Mouse (Mus musculus): Measurements from ENCODE around the gene Cds2. TPM values are rescaled to one million over a fixed set of nuclear protein-coding genes. Genes with fewer than 3 reads are reported as not detected.
"Not testable (repeated sequence)": the region's sequence is repeated elsewhere in the genome, so short reads cannot be mapped to it uniquely, and the experiment has no call there.

The Cds2 gene
- polyA plus RNA-seq (2014; fragmentation: Nextera tagmentation; extraction: Ambion mirVana) = 12.9 and 19.0 TPM in 2 replicates

DNA sequence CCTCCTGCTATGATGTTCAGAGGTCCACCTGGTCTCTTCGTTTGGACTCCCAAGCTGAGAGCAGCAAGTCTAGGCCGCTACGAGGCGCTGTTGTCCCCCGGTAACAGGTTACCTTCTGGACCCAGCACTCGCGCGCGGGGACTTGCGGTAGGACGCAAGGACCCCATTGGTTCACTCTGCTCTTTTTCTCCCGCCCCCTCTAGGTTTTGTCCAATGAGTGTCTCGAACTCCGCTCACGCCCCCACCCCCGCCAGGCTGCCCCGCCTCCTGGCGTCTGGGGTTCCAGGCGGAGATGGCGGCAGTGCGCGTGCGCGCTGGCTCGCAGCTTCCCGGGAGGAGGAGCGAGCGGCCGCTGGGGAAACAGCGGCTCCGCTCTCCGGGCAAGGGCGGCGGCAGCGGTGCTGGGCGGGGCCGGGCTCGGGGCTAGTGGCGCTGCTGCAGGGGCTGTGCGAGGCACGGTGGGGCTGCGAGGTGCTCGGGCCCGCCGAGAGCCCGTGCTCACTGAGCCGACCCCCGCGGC is at the start of gene Cds2:
TSS of gene Cds2 (plus strand) at position 270 of the 520 bp plus-strand sequence.
- peak within 1 kb of the TSS; percentile 58 for H3K27ac ChIP-seq (ENCODE audit: low read depth, low read length)
- H3K4me3 ChIP-seq (ENCODE audit: low read depth, low read length) = peak within 1 kb of the TSS; percentile 84
- 1% methylated on average over 45 of the region's 49 CpGs for WGBS
- H3K27me3 ChIP-seq (replicated peaks; ENCODE audit: control insufficient read depth, insufficient read depth, low read length) = no peaks in the 10 kb centered on the region
- H3K9me3 ChIP-seq (ENCODE audit: control insufficient read depth, low read length) = no peaks in the 10 kb centered on the region
- ATAC-seq (replicated peaks; ENCODE audit: low FRiP score) (peak; percentile 97), DNase-seq (ENCODE audit: low spot score) (peak; percentile 98)
- peaks cover 8% of the 10 kb centered on the region for H3K4me1 ChIP-seq (replicated peaks; ENCODE audit: control insufficient read depth, insufficient read depth, low read length)
- peak within 1 kb of the TSS; percentile 74 for H3K9ac ChIP-seq (ENCODE audit: low read depth, low read length)
- H3K36me3 ChIP-seq (ENCODE audit: control insufficient read depth, insufficient read depth, low read length) = no peaks in the 10 kb centered on the region
- H3K4me2 ChIP-seq = peak within 1 kb of the TSS; percentile 72

DNA sequence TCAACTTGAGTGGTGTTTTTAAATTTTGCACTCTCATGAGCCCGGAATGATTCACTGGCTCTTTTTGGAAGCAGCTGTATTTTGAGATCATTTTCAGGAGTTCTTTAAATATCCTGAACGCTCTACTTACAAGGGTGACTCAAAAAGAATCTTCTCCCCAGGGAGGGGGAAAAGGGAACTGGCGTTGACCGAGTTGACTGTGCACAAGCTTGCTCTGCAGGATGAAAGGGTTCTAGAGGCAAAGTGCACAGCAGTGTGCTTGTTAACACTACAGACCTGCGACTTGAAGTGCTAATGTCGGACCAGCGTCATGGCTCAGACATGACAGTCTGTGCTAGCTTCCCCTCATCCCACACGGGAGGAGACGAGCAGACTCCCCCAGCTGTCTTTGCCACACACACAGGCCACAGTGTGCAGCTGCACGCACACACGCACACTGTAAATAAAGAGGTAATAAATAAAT is 41.3 kb upstream of the Cds2 start:
- no peak overlapping the region for H3K9ac ChIP-seq (ENCODE audit: low read depth, low read length)
- DNase-seq (ENCODE audit: low spot score) (no peak), ATAC-seq (replicated peaks; ENCODE audit: low FRiP score) (no peak)
- 73% methylated on average over 11 of the region's 11 CpGs for WGBS
- H3K4me2 ChIP-seq = no peak overlapping the region
- no peaks in the 10 kb centered on the region for H3K27me3 ChIP-seq (replicated peaks; ENCODE audit: control insufficient read depth, insufficient read depth, low read length)
- no peaks in the 10 kb centered on the region for H3K4me1 ChIP-seq (replicated peaks; ENCODE audit: control insufficient read depth, insufficient read depth, low read length)
- H3K36me3 ChIP-seq (ENCODE audit: control insufficient read depth, insufficient read depth, low read length) = no peaks in the 10 kb centered on the region
- H3K9me3 ChIP-seq (ENCODE audit: control insufficient read depth, low read length) = no peaks in the 10 kb centered on the region
- H3K27ac ChIP-seq (ENCODE audit: low read depth, low read length) = no peak overlapping the region
- H3K4me3 ChIP-seq (ENCODE audit: low read depth, low read length) = no peak overlapping the region

DNA sequence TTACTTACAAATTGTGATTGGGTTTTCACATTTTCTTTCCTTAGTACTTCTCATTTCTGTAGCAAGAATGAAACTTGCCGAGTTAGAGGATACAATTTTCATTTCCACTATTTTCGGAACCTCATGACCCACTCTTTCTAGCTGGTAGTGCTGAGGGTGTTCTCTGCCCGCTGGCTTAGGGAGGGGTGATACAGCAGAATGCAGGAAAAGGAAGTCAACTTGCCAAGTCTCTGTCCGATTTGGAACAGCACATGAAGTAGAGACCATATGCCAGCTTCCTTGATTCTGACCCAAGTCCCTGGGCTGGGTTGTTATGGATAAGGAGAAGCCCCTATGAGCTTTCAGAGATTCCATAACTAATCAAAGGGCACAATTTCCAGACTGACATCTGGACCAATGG is 38.6 kb upstream of the Cds2 start:
- H3K9ac ChIP-seq (ENCODE audit: low read depth, low read length) = no peak overlapping the region
- ATAC-seq (replicated peaks; ENCODE audit: low FRiP score) (no peak), DNase-seq (ENCODE audit: low spot score) (no peak)
- no peak overlapping the region for H3K4me3 ChIP-seq (ENCODE audit: low read depth, low read length)
- H3K27ac ChIP-seq (ENCODE audit: low read depth, low read length) = no peak overlapping the region
- no peaks in the 10 kb centered on the region for H3K27me3 ChIP-seq (replicated peaks; ENCODE audit: control insufficient read depth, insufficient read depth, low read length)
- 79% methylated on average over 4 of the region's 4 CpGs for WGBS
- H3K4me2 ChIP-seq = no peak overlapping the region
- H3K36me3 ChIP-seq (ENCODE audit: control insufficient read depth, insufficient read depth, low read length) = no peaks in the 10 kb centered on the region
- H3K9me3 ChIP-seq (ENCODE audit: control insufficient read depth, low read length) = no peaks in the 10 kb centered on the region
- no peaks in the 10 kb centered on the region for H3K4me1 ChIP-seq (replicated peaks; ENCODE audit: control insufficient read depth, insufficient read depth, low read length)

DNA sequence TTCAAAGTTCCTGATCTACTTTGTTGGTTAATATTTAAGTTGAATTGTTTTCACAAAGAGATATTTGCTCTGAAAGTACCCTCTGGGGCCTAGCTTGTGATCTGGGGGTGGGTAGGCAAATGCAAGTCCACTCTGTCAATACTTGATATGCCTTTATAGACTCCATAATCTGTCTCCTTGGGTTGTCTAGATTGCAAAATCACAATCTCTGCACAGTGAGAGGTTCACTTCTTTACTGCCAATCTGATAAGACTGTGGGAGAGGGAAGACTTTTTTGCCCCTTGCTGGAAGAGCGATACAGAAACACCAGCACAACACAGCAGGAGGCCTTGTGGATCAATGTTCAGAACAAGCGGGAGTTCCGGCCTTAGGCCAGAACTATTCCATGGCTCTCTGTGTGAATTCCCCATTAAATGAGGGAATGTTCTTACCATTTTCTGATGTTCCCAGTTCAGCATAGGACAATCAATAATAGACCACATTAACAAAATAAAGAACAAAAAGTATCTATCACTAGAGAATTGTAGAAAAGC is 30.5 kb upstream of the Cds2 start:
- H3K27me3 ChIP-seq (replicated peaks; ENCODE audit: control insufficient read depth, insufficient read depth, low read length) = no peaks in the 10 kb centered on the region
- H3K9ac ChIP-seq (ENCODE audit: low read depth, low read length) = no peak overlapping the region
- H3K4me3 ChIP-seq (ENCODE audit: low read depth, low read length) = no peak overlapping the region
- ATAC-seq (replicated peaks; ENCODE audit: low FRiP score) (no peak), DNase-seq (ENCODE audit: low spot score) (no peak)
- no peak overlapping the region for H3K27ac ChIP-seq (ENCODE audit: low read depth, low read length)
- no peaks in the 10 kb centered on the region for H3K9me3 ChIP-seq (ENCODE audit: control insufficient read depth, low read length)
- H3K4me1 ChIP-seq (replicated peaks; ENCODE audit: control insufficient read depth, insufficient read depth, low read length) = no peaks in the 10 kb centered on the region
- H3K4me2 ChIP-seq = no peak overlapping the region
- H3K36me3 ChIP-seq (ENCODE audit: control insufficient read depth, insufficient read depth, low read length) = no peaks in the 10 kb centered on the region
- WGBS = 88% methylated on average over 3 of the region's 3 CpGs

DNA sequence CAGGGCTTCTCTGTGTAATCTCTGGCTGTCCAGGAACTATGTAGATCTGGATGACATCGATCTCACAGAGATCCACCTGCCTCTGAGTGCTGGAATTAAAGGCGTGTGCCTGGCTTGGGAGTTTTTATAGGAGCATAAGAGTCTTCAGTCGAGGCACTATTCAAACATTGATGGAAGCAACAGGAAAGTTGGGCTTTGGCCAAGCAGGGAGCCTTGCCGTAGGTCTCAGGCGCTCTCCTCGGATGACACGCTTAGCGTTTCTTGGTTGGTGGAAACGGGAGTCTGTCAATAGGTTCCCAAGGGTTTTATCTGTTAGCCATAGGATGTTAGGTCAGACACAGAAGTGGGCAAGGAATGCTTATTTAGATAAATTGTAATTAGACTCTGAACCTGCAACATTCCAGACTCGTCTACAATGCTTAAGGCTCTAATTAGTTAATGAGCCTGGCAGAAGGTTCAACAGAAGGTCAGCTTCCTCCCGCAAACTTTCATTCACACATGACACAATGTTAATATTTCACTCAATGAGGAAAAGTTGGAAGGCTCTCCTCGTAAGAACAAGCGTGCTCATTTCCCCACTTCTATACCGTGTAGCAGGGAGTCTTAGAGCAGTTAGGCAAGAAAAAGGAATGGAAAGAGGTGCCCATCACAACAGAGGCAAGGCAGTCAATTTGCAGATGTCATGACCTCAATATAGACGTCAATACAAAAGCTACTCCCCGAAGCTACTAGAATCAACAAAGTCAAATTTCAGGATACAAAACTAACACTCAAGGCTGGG is 28.8 kb upstream of the Cds2 start:
- Histone ChIP-seq H3K4me3 (ENCODE audit: low read depth, low read length) (no peak overlapping the region), H3K4me1 (replicated peaks; ENCODE audit: control insufficient read depth, insufficient read depth, low read length) (no peaks in the 10 kb centered on the region), H3K36me3 (ENCODE audit: control insufficient read depth, insufficient read depth, low read length) (no peaks in the 10 kb centered on the region), H3K9me3 (ENCODE audit: control insufficient read depth, low read length) (no peaks in the 10 kb centered on the region), H3K27ac (ENCODE audit: low read depth, low read length) (no peak overlapping the region), H3K9ac (ENCODE audit: low read depth, low read length) (no peak overlapping the region), H3K4me2 (no peak overlapping the region), H3K27me3 (replicated peaks; ENCODE audit: control insufficient read depth, insufficient read depth, low read length) (no peaks in the 10 kb centered on the region)
- WGBS = 67% methylated on average over 16 of the region's 16 CpGs
- no peak for ATAC-seq (replicated peaks; ENCODE audit: low FRiP score)
- DNase-seq (ENCODE audit: low spot score) = no peak

DNA sequence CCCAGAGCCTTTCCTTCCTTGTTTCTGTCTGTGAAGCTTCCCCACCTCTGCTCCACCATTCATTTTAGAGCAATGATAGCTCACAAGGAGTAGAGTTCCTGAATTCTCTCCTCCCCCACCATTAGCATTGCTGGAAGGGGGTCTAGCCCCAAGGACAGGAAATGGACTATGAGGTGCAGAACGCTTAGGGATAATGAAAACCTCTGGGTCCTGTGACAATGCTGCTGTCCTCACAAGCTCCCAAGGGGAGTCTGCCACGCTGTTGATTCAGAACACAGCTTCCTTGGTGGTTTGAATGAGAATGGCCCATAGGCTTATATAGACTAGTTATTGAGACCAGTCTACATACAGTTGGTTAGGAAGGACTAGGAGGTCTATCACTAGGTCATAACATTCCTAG is 27.7 kb upstream of the Cds2 start:
- no peaks in the 10 kb centered on the region for H3K36me3 ChIP-seq (ENCODE audit: control insufficient read depth, insufficient read depth, low read length)
- ATAC-seq (replicated peaks; ENCODE audit: low FRiP score) (no peak), DNase-seq (ENCODE audit: low spot score) (no peak)
- H3K4me2 ChIP-seq = no peak overlapping the region
- 41% methylated on average over 2 of the region's 2 CpGs for WGBS
- no peaks in the 10 kb centered on the region for H3K9me3 ChIP-seq (ENCODE audit: control insufficient read depth, low read length)
- H3K9ac ChIP-seq (ENCODE audit: low read depth, low read length) = no peak overlapping the region
- no peak overlapping the region for H3K27ac ChIP-seq (ENCODE audit: low read depth, low read length)
- H3K4me1 ChIP-seq (replicated peaks; ENCODE audit: control insufficient read depth, insufficient read depth, low read length) = no peaks in the 10 kb centered on the region
- no peak overlapping the region for H3K4me3 ChIP-seq (ENCODE audit: low read depth, low read length)
- no peaks in the 10 kb centered on the region for H3K27me3 ChIP-seq (replicated peaks; ENCODE audit: control insufficient read depth, insufficient read depth, low read length)

DNA sequence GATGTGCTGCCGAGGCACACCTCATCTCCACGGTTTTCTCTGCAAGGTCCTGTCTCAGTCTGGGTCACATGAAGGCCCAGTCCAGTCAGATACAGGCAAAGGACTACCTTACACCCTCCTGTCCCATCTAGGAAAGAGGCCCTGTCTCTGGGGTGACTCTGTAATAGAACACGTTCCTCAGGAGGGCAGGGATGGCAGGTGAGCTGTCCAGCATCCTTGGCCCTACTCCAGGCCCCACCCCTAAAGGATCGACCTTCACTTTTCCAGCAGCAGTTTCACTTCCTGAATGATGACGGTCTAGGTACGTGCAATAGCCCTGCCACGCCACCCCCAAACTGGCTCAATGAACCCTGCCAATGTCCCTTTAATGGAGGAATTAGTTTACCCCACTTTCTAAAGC is 27.0 kb upstream of the Cds2 start:
- no peak overlapping the region for H3K4me3 ChIP-seq (ENCODE audit: low read depth, low read length)
- no peaks in the 10 kb centered on the region for H3K4me1 ChIP-seq (replicated peaks; ENCODE audit: control insufficient read depth, insufficient read depth, low read length)
- no peak overlapping the region for H3K9ac ChIP-seq (ENCODE audit: low read depth, low read length)
- H3K27ac ChIP-seq (ENCODE audit: low read depth, low read length) = no peak overlapping the region
- WGBS = 76% methylated on average over 7 of the region's 7 CpGs
- DNase-seq (ENCODE audit: low spot score) (no peak), ATAC-seq (replicated peaks; ENCODE audit: low FRiP score) (no peak)
- no peaks in the 10 kb centered on the region for H3K9me3 ChIP-seq (ENCODE audit: control insufficient read depth, low read length)
- no peaks in the 10 kb centered on the region for H3K36me3 ChIP-seq (ENCODE audit: control insufficient read depth, insufficient read depth, low read length)
- no peak overlapping the region for H3K4me2 ChIP-seq
- H3K27me3 ChIP-seq (replicated peaks; ENCODE audit: control insufficient read depth, insufficient read depth, low read length) = no peaks in the 10 kb centered on the region

DNA sequence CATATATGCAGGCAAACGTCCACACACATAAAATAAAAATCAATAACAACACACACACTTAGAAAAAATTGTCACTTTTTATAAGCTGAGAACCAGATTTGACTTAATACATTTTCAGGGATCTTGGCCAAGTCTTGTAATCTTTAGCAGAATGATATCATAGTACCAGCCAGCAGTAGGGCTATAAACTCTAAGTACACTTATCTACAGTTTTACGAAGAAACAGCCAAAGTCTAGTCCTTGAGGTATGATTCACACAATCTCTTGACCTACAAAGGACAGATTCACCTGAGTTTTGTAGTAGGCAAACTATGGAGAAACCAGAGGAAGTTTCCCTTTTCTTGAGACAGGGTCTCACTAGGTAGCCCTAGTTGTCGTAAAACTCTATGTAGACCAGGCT is 23.5 kb upstream of the Cds2 start:
- not testable (repeated sequence) for H3K9ac ChIP-seq (ENCODE audit: low read depth, low read length); H3K27ac ChIP-seq (ENCODE audit: low read depth, low read length); H3K27me3 ChIP-seq (replicated peaks; ENCODE audit: control insufficient read depth, insufficient read depth, low read length); ATAC-seq (replicated peaks; ENCODE audit: low FRiP score); H3K4me1 ChIP-seq (replicated peaks; ENCODE audit: control insufficient read depth, insufficient read depth, low read length); H3K4me3 ChIP-seq (ENCODE audit: low read depth, low read length); H3K4me2 ChIP-seq; DNase-seq (ENCODE audit: low spot score); H3K36me3 ChIP-seq (ENCODE audit: control insufficient read depth, insufficient read depth, low read length); H3K9me3 ChIP-seq (ENCODE audit: control insufficient read depth, low read length)
- 86% methylated on average over 3 of the region's 3 CpGs for WGBS

DNA sequence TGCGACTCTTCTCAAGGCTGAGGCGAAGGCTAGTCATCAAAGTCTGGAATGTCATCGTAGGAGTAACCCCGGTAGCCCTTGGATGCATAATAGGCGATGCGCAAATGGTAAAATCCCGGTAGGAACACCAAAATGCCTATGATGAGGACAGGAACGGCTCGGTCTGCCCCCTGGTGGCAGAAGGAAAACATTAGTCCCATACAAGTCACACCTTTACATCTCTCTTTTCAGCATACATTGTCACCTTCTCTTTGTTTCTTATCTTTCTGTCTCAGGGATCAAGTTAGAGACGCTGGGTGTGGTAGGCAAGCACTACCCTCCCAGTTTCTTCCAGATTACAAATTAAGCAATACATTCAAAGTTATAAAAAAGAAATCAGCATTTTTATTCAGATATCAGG is 22.5 kb upstream of the Cds2 start:
- not testable (repeated sequence) for H3K4me3 ChIP-seq (ENCODE audit: low read depth, low read length); H3K4me1 ChIP-seq (replicated peaks; ENCODE audit: control insufficient read depth, insufficient read depth, low read length); H3K27ac ChIP-seq (ENCODE audit: low read depth, low read length); H3K9me3 ChIP-seq (ENCODE audit: control insufficient read depth, low read length); H3K4me2 ChIP-seq; DNase-seq (ENCODE audit: low spot score); H3K9ac ChIP-seq (ENCODE audit: low read depth, low read length); H3K27me3 ChIP-seq (replicated peaks; ENCODE audit: control insufficient read depth, insufficient read depth, low read length); H3K36me3 ChIP-seq (ENCODE audit: control insufficient read depth, insufficient read depth, low read length)
- 20% methylated on average over 6 of the region's 10 CpGs for WGBS
- ATAC-seq (replicated peaks; ENCODE audit: low FRiP score) = peak; percentile 27; the same call in 1 of the 2 replicates

Data from liver, embryonic 11.5 days (tissue).